Mouse (Mus musculus): ENCODE measurements around the gene Mov10l1.

- TF ChIP-seq CTCF (IDR thresholded peaks at IDR 0.05; ENCODE audit: extremely low read depth, insufficient read length, insufficient replicate concordance, low read depth, low read length), result no peak
- no peak for TF ChIP-seq POLR2A (IDR thresholded peaks at IDR 0.05; ENCODE audit: low read depth, low read length)
Measured at GRCm38 (mm10) chr15:88989236-88989635, 6.5 kb downstream of the Mov10l1 start.

Data from small intestine, adult 2 months (tissue).